Mouse (Mus musculus) forebrain, embryonic 15.5 days (tissue): Measurements from ENCODE around the gene Lrrc73. TPM values are rescaled to one million over a fixed set of nuclear protein-coding genes. Genes with fewer than 3 reads are reported as not detected.
A peak's percentile ranks its signal among the peaks of the same experiment; 100 is the strongest.

Source experiments
- ATAC-seq: fragments of 200-750 bp; cut with Nextera tagmentation; replicated peaks from 2 replicates; pipeline ENCODE4 v1.8.0; 2017; ENCODE audit warnings: mild to moderate bottlenecking, moderate TSS enrichment, moderate library complexity
- H3K27ac ChIP-seq: fragments of 300-500 bp; sonication (generic); replicated peaks from 2 replicates; pipeline ENCODE4 v1.5.1; 2015; ENCODE audit warnings: mild to moderate bottlenecking, inconsistent platforms
- H3K27me3 ChIP-seq: fragments of 300-500 bp; sonication (generic); 2 replicates; pipeline ENCODE4 v1.6.1; 2015; ENCODE audit warnings: inconsistent platforms
- H3K36me3 ChIP-seq: fragments of 300-500 bp; sonication (generic); 2 replicates; pipeline ENCODE4 v1.6.1; 2015; ENCODE audit warnings: mild to moderate bottlenecking, inconsistent platforms
- H3K4me1 ChIP-seq: fragments of 300-500 bp; sonication (generic); 2 replicates; pipeline ENCODE4 v1.6.1; 2015; ENCODE audit warnings: inconsistent platforms
- H3K4me2 ChIP-seq: fragments of 300-500 bp; sonication (generic); replicated peaks from 2 replicates; pipeline ENCODE4 v1.6.1; 2015; ENCODE audit warnings: mild to moderate bottlenecking, inconsistent platforms
- H3K4me3 ChIP-seq: fragments of 300-500 bp; sonication (generic); 2 replicates; pipeline ENCODE4 v1.5.1; 2015; ENCODE audit warnings: mild to moderate bottlenecking, inconsistent platforms
- H3K9ac ChIP-seq: fragments of 300-500 bp; sonication (generic); replicated peaks from 2 replicates; pipeline ENCODE4 v1.6.1; 2015; ENCODE audit warnings: mild to moderate bottlenecking, inconsistent platforms
- H3K9me3 ChIP-seq: fragments of 300-500 bp; sonication (generic); 2 replicates; pipeline ENCODE4 v1.6.1; 2016; ENCODE audit warnings: inconsistent platforms
- WGBS: fragments of 180-500 bp; shearing (Covaris S2); methylation state at CpG from one replicate; pipeline ENCODE4 v1.1.7; 2015; ENCODE audit warnings: mixed read lengths; 5-methylcytosine and 5-hydroxymethylcytosine counted together
- polyA plus RNA-seq: library from polyadenylated mRNA; unstranded; fragments of >200 nt; fragmentation: Nextera tagmentation; extraction: Ambion mirVana; gene quantifications from 2 replicates; pipeline ENCODE4 v1.2.1, GENCODE M21; 2015

Gene Lrrc73
- polyA plus RNA-seq, 1 experiment from 2014 or later: 12.0 TPM

- ATAC-seq: no peak
- H3K27me3 ChIP-seq: no peaks in the 10 kb centered on the region
- peaks cover 69% of the 10 kb centered on the region for H3K36me3 ChIP-seq
- no peak overlapping the region for H3K4me2 ChIP-seq
- no peaks in the 10 kb centered on the region for H3K9me3 ChIP-seq
- H3K4me1 ChIP-seq: peaks cover 21% of the 10 kb centered on the region
- WGBS: 85% methylated on average over 10 of the region's 10 CpGs
- H3K9ac ChIP-seq: no peak overlapping the region
- no peak overlapping the region for H3K27ac ChIP-seq
- no peak overlapping the region for H3K4me3 ChIP-seq
These were observed 8.8 kb upstream of the Lrrc73 start for GRCm38 (mm10) chr17:46244579-46244978.

GRCm38 (mm10) chr17:46247512-46248188 lies 5.7 kb upstream of the Lrrc73 start, which contains the start of the genes Polr1c and Yipf3:
Polr1c (minus strand) TSS chr17:46248054.
Yipf3 (plus strand) TSS chr17:46248080.
- Histone ChIP-seq H3K27ac (peak within 1 kb of the TSS; percentile 81), H3K27me3 (no peaks in the 10 kb centered on the region), H3K9ac (peak within 1 kb of the TSS; percentile 86), H3K4me1 (peaks cover 23% of the 10 kb centered on the region), H3K9me3 (no peaks in the 10 kb centered on the region), H3K4me2 (peak within 1 kb of the TSS; percentile 85), H3K36me3 (peaks cover 66% of the 10 kb centered on the region), H3K4me3 (peak within 1 kb of the TSS; percentile 70)
- ATAC-seq: peak; percentile 94
- WGBS: under 1% methylated on average over 53 of the region's 53 CpGs

- Histone ChIP-seq H3K27me3 (no peaks in the 10 kb centered on the region), H3K36me3 (peaks cover 61% of the 10 kb centered on the region), H3K4me2 (peak overlapping the region; percentile 85), H3K27ac (peak overlapping the region; percentile 81), H3K4me1 (peaks cover 25% of the 10 kb centered on the region), H3K9me3 (no peaks in the 10 kb centered on the region), H3K4me3 (peak overlapping the region; percentile 70), H3K9ac (peak overlapping the region; percentile 86)
- under 1% methylated on average over 37 of the region's 37 CpGs for WGBS
- peak; percentile 45 for ATAC-seq
These were observed 5.2 kb upstream of the Lrrc73 start for GRCm38 (mm10) chr17:46248189-46248522.

- Histone ChIP-seq H3K4me1 (peaks cover 42% of the 10 kb centered on the region), H3K27me3 (0 out of 2 replicates have a peak, but pooled peaks cover 4% of the 10 kb centered on the region), H3K9ac (no peak overlapping the region), H3K9me3 (no peaks in the 10 kb centered on the region), H3K4me3 (no peak overlapping the region), H3K4me2 (no peak overlapping the region), H3K27ac (no peak overlapping the region), H3K36me3 (peaks cover 31% of the 10 kb centered on the region)
- 74% methylated on average over 7 of the region's 7 CpGs for WGBS
- ATAC-seq: no peak
These were observed 2.2 kb upstream of the Lrrc73 start for GRCm38 (mm10) chr17:46251174-46251573.

GRCm38 (mm10) chr17:46252571-46253451 lies 520 bp upstream of the Lrrc73 start:
- H3K4me3 ChIP-seq: peak overlapping the region; percentile 93; the same call in 1 of the 2 replicates
- H3K36me3 ChIP-seq: peaks cover 34% of the 10 kb centered on the region
- peak overlapping the region; percentile 98 for H3K4me2 ChIP-seq
- H3K27me3 ChIP-seq: 0 out of 2 replicates have a peak, but pooled peaks cover 4% of the 10 kb centered on the region
- no peak overlapping the region; the same call in 1 of the 2 replicates for H3K9ac ChIP-seq
- no peak overlapping the region for H3K27ac ChIP-seq
- WGBS: 58% methylated on average over 14 of the region's 14 CpGs
- H3K4me1 ChIP-seq: peaks cover 34% of the 10 kb centered on the region
- no peaks in the 10 kb centered on the region for H3K9me3 ChIP-seq
- ATAC-seq: no peak

- peaks cover 26% of the 10 kb centered on the region for H3K4me1 ChIP-seq
- peak overlapping the region; percentile 81 for H3K9ac ChIP-seq
- peak overlapping the region; percentile 98 for H3K4me2 ChIP-seq
- peaks cover 42% of the 10 kb centered on the region for H3K36me3 ChIP-seq
- under 1% methylated on average over 54 of the region's 54 CpGs for WGBS
- 0 out of 2 replicates have a peak, but pooled peaks cover 4% of the 10 kb centered on the region for H3K27me3 ChIP-seq
- H3K4me3 ChIP-seq: peak overlapping the region; percentile 93
- H3K27ac ChIP-seq: peak overlapping the region; percentile 80
- H3K9me3 ChIP-seq: no peaks in the 10 kb centered on the region
- peak; percentile 60 for ATAC-seq
These were observed 775 bp downstream of the Lrrc73 start for GRCm38 (mm10) chr17:46254106-46254505.

GRCm38 (mm10) chr17:46255147-46255546 lies 1.8 kb downstream of the Lrrc73 start:
- H3K9me3 ChIP-seq: no peaks in the 10 kb centered on the region
- WGBS: 43% methylated on average over 6 of the region's 6 CpGs
- H3K27ac ChIP-seq: no peak overlapping the region
- peak overlapping the region; percentile 98 for H3K4me2 ChIP-seq
- H3K36me3 ChIP-seq: peaks cover 41% of the 10 kb centered on the region
- H3K27me3 ChIP-seq: 0 out of 2 replicates have a peak, but pooled peaks cover 4% of the 10 kb centered on the region
- no peak for ATAC-seq
- peak overlapping the region; percentile 81; the same call in 1 of the 2 replicates for H3K9ac ChIP-seq
- peak overlapping the region; percentile 93 for H3K4me3 ChIP-seq
- peaks cover 19% of the 10 kb centered on the region for H3K4me1 ChIP-seq

GRCm38 (mm10) chr17:46258279-46259053 lies 5.1 kb downstream of the Lrrc73 start:
- no peak overlapping the region for H3K9ac ChIP-seq
- H3K4me3 ChIP-seq: no peak overlapping the region
- peaks cover 37% of the 10 kb centered on the region for H3K36me3 ChIP-seq
- H3K27ac ChIP-seq: no peak overlapping the region
- no peaks in the 10 kb centered on the region for H3K9me3 ChIP-seq
- no peak for ATAC-seq
- 0 out of 2 replicates have a peak, but pooled peaks cover 4% of the 10 kb centered on the region for H3K27me3 ChIP-seq
- no peak overlapping the region for H3K4me2 ChIP-seq
- H3K4me1 ChIP-seq: peaks cover 15% of the 10 kb centered on the region
- 87% methylated on average over 30 of the region's 30 CpGs for WGBS

- no peaks in the 10 kb centered on the region for H3K9me3 ChIP-seq
- no peak for ATAC-seq
- no peak overlapping the region for H3K27ac ChIP-seq
- peaks cover 9% of the 10 kb centered on the region for H3K4me1 ChIP-seq
- no peak overlapping the region for H3K4me3 ChIP-seq
- WGBS: 90% methylated on average over 17 of the region's 17 CpGs
- H3K36me3 ChIP-seq: peaks cover 48% of the 10 kb centered on the region
- no peak overlapping the region for H3K9ac ChIP-seq
- H3K4me2 ChIP-seq: no peak overlapping the region
- H3K27me3 ChIP-seq: 0 out of 2 replicates have a peak, but pooled peaks cover 4% of the 10 kb centered on the region
These were observed 6.3 kb downstream of the Lrrc73 start for GRCm38 (mm10) chr17:46259675-46260074.

GRCm38 (mm10) chr17:46262201-46262694 lies 8.9 kb downstream of the Lrrc73 start:
- 89% methylated on average over 5 of the region's 5 CpGs for WGBS
- Histone ChIP-seq H3K4me1 (peaks cover 3% of the 10 kb centered on the region), H3K4me3 (no peak overlapping the region), H3K27ac (no peak overlapping the region), H3K9ac (no peak overlapping the region), H3K36me3 (peaks cover 48% of the 10 kb centered on the region), H3K27me3 (no peaks in the 10 kb centered on the region), H3K9me3 (no peaks in the 10 kb centered on the region), H3K4me2 (no peak overlapping the region)
- ATAC-seq: no peak

- Histone ChIP-seq H3K27me3 (no peaks in the 10 kb centered on the region), H3K4me3 (no peak overlapping the region), H3K36me3 (peaks cover 28% of the 10 kb centered on the region), H3K9ac (no peak overlapping the region), H3K9me3 (no peaks in the 10 kb centered on the region), H3K27ac (no peak overlapping the region), H3K4me1 (peaks cover 3% of the 10 kb centered on the region), H3K4me2 (no peak overlapping the region)
- WGBS: 86% methylated on average over 12 of the region's 12 CpGs
- ATAC-seq: no peak; the same call in 1 of the 2 replicates
These were observed 12.2 kb downstream of the Lrrc73 start for GRCm38 (mm10) chr17:46265502-46265901.
